19 mouse cellular contexts compared by ENCODE assay signal in genomic region chr15:97254375-97254774, GRCm38 (mm10). TPM values are rescaled to one million over a fixed set of nuclear protein-coding genes. Genes with fewer than 3 reads are reported as not detected.
A peak's percentile ranks its signal among the peaks of the same experiment; 100 is the strongest.
DNase-seq lines count a peak whose midpoint lies in the region; ATAC-seq and TF ChIP-seq lines count a peak whose summit lies in the region.
"Had no signal": no experiment of that assay in that cellular context is flagged by ENCODE, and none has a peak within 500 bp of the region (broad histone marks: within the 10 kb centered on the region; RNA-seq: fewer than 3 reads in every experiment).

No protein-coding gene starts in this region.

- intact Hi-C loops in left cerebral cortex, adult 2 months (cut with DNase I) = no loop called here
- intact Hi-C loops in left cerebral cortex, postnatal 4 days (cut with DNase I) = no loop called here

- CTCF ChIA-PET in Patski (lab: Charles Lee) = interaction anchor here (1.4 kb wide), 1 partner anchor 20 kb away, joined by 3 read pairs; no protein-coding TSS in a partner anchor

- no peaks in the 10 kb centered on the region for H3K27me3 ChIP-seq in Patski
- H3K27me3 ChIP-seq: embryonic facial prominence, embryonic 13.5 days; heart, embryonic 15.5 days; hindbrain, embryonic 12.5 days; neural tube, embryonic 13.5 days had no signal

- peak; percentile 19 for TF ChIP-seq CTCF in left cerebral cortex, adult 2 months (IDR thresholded peaks at IDR 0.05)
- TF ChIP-seq CTCF in Patski (IDR thresholded peaks at IDR 0.05) = peak; percentile 48

- POLR2A ChIA-PET in Patski (lab: Charles Lee) = no interaction called here

- H3K27ac ChIP-seq in left cerebral cortex, adult 2 months = no peak overlapping the region
- H3K27ac ChIP-seq: embryonic facial prominence, embryonic 13.5 days; gastrocnemius, adult 2 months; heart, embryonic 15.5 days; hindbrain, embryonic 12.5 days; midbrain, embryonic 10.5 days; neural tube, embryonic 13.5 days had no signal

- ATAC-seq in CD4-positive, CD25-positive, alpha-beta regulatory T cell, adult 4 months = no peak
- no peak for ATAC-seq in Patski

- in situ Hi-C loops in Patski (cut with MboI; ENCODE audit: low pct_unique_long_range_greater_than_20kb) = no loop called here

- DNase-seq in CD4-positive, CD25-positive, alpha-beta regulatory T cell, adult 2 months (ENCODE audit: low read depth, low spot score) = peak; percentile 20
- DNase-seq in left cerebral cortex, adult 2 months (ENCODE audit: extremely low spot score in 1 of 2, low spot score in 2 of 2) = no peak
- no peak for DNase-seq in left cerebral cortex, postnatal 4 days
- peak; percentile 60 for DNase-seq in 416B (ENCODE audit: low read depth)
- no peak for DNase-seq in Patski (ENCODE audit: low read depth, low spot score)
- no peak for DNase-seq in ovary, postnatal 14 days (ENCODE audit: low spot score)
- no peak for DNase-seq in spleen, postnatal 14 days (ENCODE audit: low spot score in 2 of 2)
- DNase-seq: cerebellum, adult 9-10 months; gastrocnemius, adult 2 months; heart, adult 18-20 months; kidney, postnatal 14 days; right cerebral cortex, postnatal 14 days; thymus, postnatal 14 days had no signal

- no peak overlapping the region for H3K4me3 ChIP-seq in left cerebral cortex, adult 2 months
- H3K4me3 ChIP-seq: embryonic facial prominence, embryonic 13.5 days; gastrocnemius, adult 2 months; heart, embryonic 15.5 days; hindbrain, embryonic 12.5 days; midbrain, embryonic 10.5 days; neural tube, embryonic 13.5 days had no signal

RNA-seq across cellular contexts. Expression of gene Amigo2, which starts 7.3 kb away (rescaled TPM):
- 1 to 10 TPM in 1 of 2 experiments, under 1 TPM in 1; 0.77 to 1.8 TPM for polyA plus RNA-seq in CD4-positive, CD25-positive, alpha-beta regulatory T cell, adult 4 months (2017; shearing (Covaris generic))
- 1 to 10 TPM; 5.1 to 6.8 TPM for total RNA-seq in left cerebral cortex, adult 2 months (2021)
- total RNA-seq in left cerebral cortex, postnatal 4 days (2021) = 10 to 100 TPM; 11.1 to 13.0 TPM
- 4.5 TPM for polyA plus RNA-seq in Patski (2021)

RNA-seq across cellular contexts. Expression of gene Pced1b, which starts 7.5 kb away (rescaled TPM):
- polyA plus RNA-seq in CD4-positive, CD25-positive, alpha-beta regulatory T cell, adult 4 months (2017; shearing (Covaris generic)) = 10 to 100 TPM; 58.0 to 62.0 TPM
- 1 to 10 TPM; 6.3 TPM for total RNA-seq in left cerebral cortex, adult 2 months (2021)
- 1 to 10 TPM; 9.4 to 9.6 TPM for total RNA-seq in left cerebral cortex, postnatal 4 days (2021)
- 10.7 TPM for polyA plus RNA-seq in Patski (2021)

Comparison
In these comparisons a context has a peak if more than half of its experiments do, and no peak if none do; other contexts are left out.
1. DNase-seq: peak in CD4-positive, CD25-positive, alpha-beta regulatory T cell, adult 2 months (single experiment) and 416B (single experiment); none in left cerebral cortex, adult 2 months (0 of 2), left cerebral cortex, postnatal 4 days (single experiment), Patski (single experiment), ovary, postnatal 14 days (single experiment) and spleen, postnatal 14 days (0 of 2).